Mouse (Mus musculus) R1 (cell line): ENCODE measurements at regions not wholly inside any gene's neighbourhood (a gene's known extent, or its start where the extent isn't known, plus 50 kb on each side); places are given as distances from the start of the nearest gene placed in this dataset.

Source experiments
- DNase-seq: peaks from one replicate; pipeline ENCODE4 v3.0.0-alpha.2; 2018; ENCODE audit warnings: low read depth, low spot score

GRCm38 (mm10) chr15:90021746-90022312, 180.2 kb upstream of the Syt10 start:
- no peak for DNase-seq

- DNase-seq, result no peak
Observed at GRCm38 (mm10) chr15:90023164-90023563, 181.5 kb upstream of the Syt10 start.

GRCm38 (mm10) chr15:90034356-90034755, 189.8 kb upstream of the Alg10b start:
- DNase-seq, result no peak

GRCm38 (mm10) chr15:90045683-90046082, 178.4 kb upstream of the Alg10b start:
- DNase-seq, result no peak

- DNase-seq, result no peak
Observed at GRCm38 (mm10) chr15:90062021-90062420, 162.1 kb upstream of the Alg10b start.

GRCm38 (mm10) chr15:90065768-90066167, 158.3 kb upstream of the Alg10b start:
- DNase-seq, result no peak

- DNase-seq, result no peak
Observed at GRCm38 (mm10) chr15:90072078-90072477, 152.0 kb upstream of the Alg10b start.

- no peak for DNase-seq
Observed at GRCm38 (mm10) chr15:90082175-90082951, 141.7 kb upstream of the Alg10b start.

- DNase-seq, result no peak
Observed at GRCm38 (mm10) chr15:90109445-90109988, 114.6 kb upstream of the Alg10b start.

GRCm38 (mm10) chr15:90113611-90114010, 110.5 kb upstream of the Alg10b start:
- peak; percentile 15 for DNase-seq

- DNase-seq, result no peak
Observed at GRCm38 (mm10) chr15:90119747-90120146, 104.4 kb upstream of the Alg10b start.

GRCm38 (mm10) chr15:90123999-90124398, 100.1 kb upstream of the Alg10b start:
- no peak for DNase-seq

- no peak for DNase-seq
Observed at GRCm38 (mm10) chr15:90125146-90125545, 99.0 kb upstream of the Alg10b start.

GRCm38 (mm10) chr15:90131777-90132176, 92.3 kb upstream of the Alg10b start:
- no peak for DNase-seq

- DNase-seq, result no peak
Observed at GRCm38 (mm10) chr15:90140966-90141365, 83.1 kb upstream of the Alg10b start.

GRCm38 (mm10) chr15:90148663-90149062, 75.4 kb upstream of the Alg10b start:
- DNase-seq, result peak; percentile 99

GRCm38 (mm10) chr15:90153821-90154560, 70.1 kb upstream of the Alg10b start:
- no peak for DNase-seq
